Mouse (Mus musculus): ENCODE results near the gene Aida. TPM values are rescaled to one million over a fixed set of nuclear protein-coding genes. Genes with fewer than 3 reads are reported as not detected.

The Aida gene
- total RNA-seq, 2 experiments from 2014 or later: 44.9 to 53.3 TPM

Other genes starting within 250 kb of the Aida start
- gene Disp1, start 75.1 kb upstream of the Aida start, total RNA-seq (2015): 5.7 and 6.2 TPM in 2 replicates
- 5.3 and 7.2 TPM in 2 replicates for gene Disp1, start 75.1 kb upstream of the Aida start, total RNA-seq (2017)
- gene Brox, start 679 bp downstream of the Aida start, total RNA-seq (2015): 24.6 and 32.7 TPM in 2 replicates
- 35.8 and 47.5 TPM in 2 replicates for gene Brox, start 679 bp downstream of the Aida start, total RNA-seq (2017)
- gene Mia3, start 73.0 kb downstream of the Aida start, total RNA-seq (2015): 79.0 and 81.3 TPM in 2 replicates
- gene Mia3, start 73.0 kb downstream of the Aida start, total RNA-seq (2017): 119 and 129 TPM in 2 replicates
- gene Taf1a, start 92.4 kb downstream of the Aida start, total RNA-seq (2015): 16.1 and 18.4 TPM in 2 replicates
- gene Taf1a, start 92.4 kb downstream of the Aida start, total RNA-seq (2017): 19.5 and 22.4 TPM in 2 replicates
- gene Hhipl2, start 121.6 kb downstream of the Aida start, total RNA-seq (2015): not detected in 2 replicates
- gene Hhipl2, start 121.6 kb downstream of the Aida start, total RNA-seq (2017): not detected in 2 replicates